Mouse (Mus musculus) lung, postnatal 25 days (tissue): ENCODE measurements around the gene Ift43.
A peak's percentile ranks its signal among the peaks of the same experiment; 100 is the strongest.

ENCODE experiments used
- DNase-seq: peaks from one replicate; pipeline ENCODE4 v3.0.0; 2022; ENCODE audit warnings: low spot score

Ift43 gene

DNA sequence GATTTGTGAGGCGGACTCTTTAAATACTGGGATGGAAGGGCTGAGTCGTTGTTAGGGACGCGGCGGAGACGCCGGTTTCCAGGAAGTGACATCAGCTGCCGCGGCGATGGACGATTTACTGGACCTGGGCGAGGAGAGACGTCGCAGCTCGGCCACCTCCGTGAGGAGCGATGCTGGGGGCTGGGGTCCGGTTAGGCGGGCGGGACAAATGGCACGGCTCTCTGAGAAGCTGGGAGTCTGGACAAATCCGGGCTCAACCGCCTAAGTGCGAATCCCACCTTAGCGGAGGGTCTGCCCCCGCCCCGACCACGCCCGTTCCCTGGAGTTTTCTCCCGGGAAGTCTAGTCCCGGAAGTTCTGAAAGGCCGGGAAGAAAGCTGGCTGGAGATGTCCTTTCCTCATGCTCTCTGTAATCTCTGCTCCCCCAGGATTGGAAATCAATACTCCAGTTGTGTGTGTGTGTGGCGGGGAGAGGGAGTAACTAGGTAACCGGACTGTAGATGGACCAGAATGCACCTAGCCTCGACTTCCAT is at the start of gene Ift43:
TSS of gene Ift43 (plus strand) at position 61 of the 532 bp plus-strand sequence.
- DNase-seq = peak; percentile 88

DNA sequence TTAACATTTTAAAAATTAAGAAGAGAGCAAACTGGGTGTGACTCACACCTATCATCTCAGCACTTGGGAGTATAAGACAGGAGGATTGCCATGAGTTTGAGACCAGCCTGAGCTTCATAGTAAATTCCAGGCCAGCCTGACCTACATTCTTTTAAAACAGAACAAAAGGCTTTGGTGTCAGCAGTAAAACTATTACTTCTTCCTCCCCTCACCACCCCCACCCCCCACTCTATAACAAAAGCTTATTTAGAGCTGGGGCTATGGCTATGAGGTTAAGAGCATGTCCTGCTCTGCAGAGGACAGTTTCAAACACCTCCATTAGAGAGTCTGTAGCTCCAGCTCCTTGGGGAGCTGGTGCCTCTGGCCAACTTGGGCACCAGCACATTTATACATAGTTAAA is 46.8 kb upstream of the Ift43 start:
- DNase-seq = no peak

DNA sequence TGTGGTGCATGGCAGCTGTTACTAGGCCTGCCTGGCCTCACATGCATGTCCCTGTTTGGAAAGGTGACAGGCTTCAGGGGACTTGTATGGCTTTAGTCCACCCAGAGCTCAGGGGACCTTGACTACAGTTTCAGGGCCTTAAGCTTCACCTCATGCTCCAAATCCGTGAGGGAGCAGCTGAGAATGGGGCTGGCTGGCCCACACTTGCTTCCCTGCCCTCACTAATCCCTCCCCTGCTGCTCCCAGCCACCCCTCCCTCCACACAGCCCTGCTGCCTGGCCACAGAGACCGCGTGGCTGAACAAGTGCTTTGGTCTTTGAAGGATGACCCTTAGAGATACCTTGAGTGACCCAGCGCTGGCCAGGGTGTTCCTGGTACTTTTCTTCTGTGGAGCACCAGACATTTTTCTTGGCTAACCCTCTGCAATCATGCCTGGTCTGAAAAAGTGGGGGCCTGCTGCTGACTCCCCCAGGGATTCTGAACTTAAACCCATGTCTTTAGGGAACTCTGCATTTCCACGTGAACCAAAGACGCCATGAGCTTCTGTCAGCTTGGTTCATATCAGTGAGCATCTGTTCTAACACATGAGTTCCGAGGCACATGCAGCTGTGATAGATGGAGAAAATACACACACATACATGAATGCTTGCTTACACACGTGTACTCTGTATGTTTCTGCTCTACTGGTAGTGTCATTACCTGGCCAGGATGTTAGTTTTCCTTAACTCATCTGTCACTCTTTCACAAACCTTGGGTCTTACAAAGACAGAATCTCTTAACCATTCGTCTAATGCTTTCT is 45.8 kb upstream of the Ift43 start:
- DNase-seq = no peak

- DNase-seq = no peak
These were observed 45.0 kb upstream of the Ift43 start for GRCm38 (mm10) chr12:86037235-86037921.

- no peak for DNase-seq
These were observed 43.3 kb upstream of the Ift43 start for GRCm38 (mm10) chr12:86039078-86039477.

GRCm38 (mm10) chr12:86039751-86040150 is 42.6 kb upstream of the Ift43 start:
- DNase-seq = no peak

DNA sequence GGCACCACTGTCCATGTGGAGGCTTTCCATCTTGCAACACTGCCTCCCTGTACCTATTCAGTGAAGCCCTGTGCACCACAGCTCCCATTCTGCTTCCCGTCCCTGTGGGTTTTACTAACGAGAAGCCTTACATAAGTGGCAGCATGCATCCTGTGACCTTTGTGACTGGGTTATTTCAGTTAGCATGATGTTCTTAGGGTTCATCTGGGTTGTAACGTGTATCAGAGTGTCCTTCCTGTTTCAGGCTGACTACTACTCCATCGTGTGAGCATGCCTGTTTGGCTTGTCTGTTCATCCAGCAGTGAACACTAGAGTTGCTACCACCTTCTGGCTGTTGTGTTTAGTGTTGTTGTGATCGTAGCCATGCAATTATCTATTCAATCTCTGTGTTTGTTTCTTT is 36.2 kb upstream of the Ift43 start:
- DNase-seq = no peak

DNA sequence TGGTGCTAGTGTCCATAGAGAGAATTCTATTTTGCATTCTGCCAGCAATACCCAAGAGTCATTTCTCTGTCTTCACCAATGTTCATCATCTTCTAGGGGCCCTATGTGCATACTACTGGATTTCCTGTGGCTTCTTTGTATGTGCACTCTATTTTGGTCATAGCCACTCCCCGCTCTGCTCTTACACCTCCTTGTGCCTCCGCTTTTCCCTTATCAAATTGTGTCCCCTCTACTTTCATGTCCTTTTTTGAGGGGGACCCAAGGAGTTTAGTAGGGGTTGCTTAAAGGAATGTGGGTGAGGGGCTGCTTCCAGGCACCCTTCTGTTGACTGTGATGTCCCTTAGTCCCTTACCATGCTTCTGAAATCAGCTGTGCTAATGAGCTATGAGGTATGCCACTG is 35.6 kb upstream of the Ift43 start:
- no peak for DNase-seq

DNA sequence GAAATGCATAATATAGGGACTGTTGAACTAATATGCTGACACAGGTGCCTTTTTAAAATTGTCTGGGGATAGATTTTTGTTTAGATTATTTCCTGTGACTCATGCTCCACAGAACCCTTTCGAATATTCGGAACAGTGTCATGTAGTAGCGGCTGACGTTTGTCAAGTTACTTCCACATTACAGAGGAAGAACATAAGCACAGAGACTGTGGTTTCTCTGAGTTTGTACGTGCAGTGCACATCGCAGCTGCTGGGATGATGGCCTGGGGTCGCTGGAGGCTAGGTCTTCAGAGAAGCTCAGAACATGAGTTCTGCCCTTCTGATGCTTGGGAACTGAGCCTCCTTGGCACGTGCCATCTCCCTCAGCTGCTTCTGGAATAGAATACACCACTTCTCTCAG is 35.0 kb upstream of the Ift43 start:
- DNase-seq = no peak

DNA sequence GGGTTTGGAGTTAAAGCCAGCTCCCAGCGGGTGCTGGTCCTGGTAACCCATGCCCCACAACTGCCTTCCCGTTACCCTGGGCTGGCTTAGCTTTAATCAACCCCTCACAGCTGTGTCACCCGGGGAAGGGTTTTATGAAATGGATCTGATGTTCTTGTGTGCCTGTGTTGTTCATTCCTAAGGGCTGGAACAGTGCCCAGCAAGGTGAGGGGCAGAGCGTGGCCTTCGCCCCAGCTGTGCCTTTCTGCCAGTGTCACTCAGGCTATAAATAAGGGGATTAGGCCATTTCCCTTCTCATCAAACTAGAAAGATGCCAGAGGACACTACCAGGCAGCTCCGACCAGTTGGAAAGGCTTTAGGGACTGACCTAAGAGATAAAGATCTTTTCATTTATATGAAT is 32.5 kb upstream of the Ift43 start:
- no peak for DNase-seq

DNA sequence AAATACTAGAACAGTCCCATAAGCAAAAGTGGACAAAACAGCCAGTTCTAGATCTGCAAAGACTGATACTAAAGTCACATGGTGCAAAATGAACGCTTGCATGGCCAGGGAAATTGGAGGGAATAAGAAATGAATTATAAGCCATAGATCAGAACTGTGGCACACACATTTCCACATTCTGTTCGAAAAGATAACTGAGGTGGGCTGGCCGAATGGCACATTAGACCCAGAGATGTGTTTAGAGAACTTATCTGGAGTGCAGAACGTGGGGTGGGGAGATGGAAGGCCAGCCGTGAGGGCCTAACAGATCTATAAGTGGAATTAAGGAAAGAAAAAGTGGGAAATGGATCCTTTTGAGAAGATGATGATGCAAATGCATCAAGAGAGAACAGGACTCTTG is 30.9 kb upstream of the Ift43 start:
- no peak for DNase-seq

- DNase-seq = no peak
These were observed 27.0 kb upstream of the Ift43 start for GRCm38 (mm10) chr12:86055306-86055705.

- no peak for DNase-seq
These were observed 25.4 kb upstream of the Ift43 start for GRCm38 (mm10) chr12:86056976-86057375.

- no peak for DNase-seq
These were observed 24.8 kb upstream of the Ift43 start for GRCm38 (mm10) chr12:86057516-86057915.

DNA sequence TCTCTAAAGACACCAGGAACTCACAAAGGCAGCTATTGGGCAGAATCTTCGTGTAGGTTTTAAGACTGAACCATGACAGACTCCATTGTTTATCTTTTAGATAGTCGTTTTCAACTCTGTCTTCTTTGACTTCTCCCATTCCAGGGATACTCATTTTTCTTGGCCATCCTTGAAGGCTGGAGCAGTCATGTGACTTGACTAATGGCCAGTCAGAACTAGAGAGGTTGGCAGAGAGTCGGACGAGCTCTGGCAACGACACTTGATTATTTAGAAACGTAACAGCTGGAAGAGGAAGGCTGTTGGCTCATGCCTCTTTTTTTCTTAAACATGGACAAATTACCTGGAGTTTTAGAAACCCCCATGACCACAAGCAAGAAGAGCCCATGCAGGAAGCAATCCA is 23.0 kb upstream of the Ift43 start:
- DNase-seq = peak; percentile 30

- DNase-seq = no peak
These were observed 17.5 kb upstream of the Ift43 start for GRCm38 (mm10) chr12:86064796-86065195.

DNA sequence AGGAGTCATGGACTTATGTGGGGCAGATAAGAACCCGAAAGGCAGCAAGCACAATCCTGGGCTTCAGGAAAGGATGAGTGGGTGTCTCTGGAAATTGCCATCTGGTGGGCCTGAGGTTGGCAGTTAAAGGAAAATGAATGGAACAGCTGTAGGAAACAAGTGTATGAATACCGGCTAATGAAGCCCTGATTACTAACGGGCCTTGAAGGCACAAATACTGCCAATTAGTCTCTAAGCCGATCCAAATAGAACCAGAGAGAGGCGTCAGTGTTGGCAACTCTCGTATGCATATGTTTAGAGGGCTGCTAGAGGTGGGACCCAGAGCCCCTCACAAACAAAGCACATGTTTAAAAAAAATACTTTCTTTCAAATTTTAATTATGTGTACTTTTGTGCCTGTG is 10.9 kb upstream of the Ift43 start:
- no peak for DNase-seq

DNA sequence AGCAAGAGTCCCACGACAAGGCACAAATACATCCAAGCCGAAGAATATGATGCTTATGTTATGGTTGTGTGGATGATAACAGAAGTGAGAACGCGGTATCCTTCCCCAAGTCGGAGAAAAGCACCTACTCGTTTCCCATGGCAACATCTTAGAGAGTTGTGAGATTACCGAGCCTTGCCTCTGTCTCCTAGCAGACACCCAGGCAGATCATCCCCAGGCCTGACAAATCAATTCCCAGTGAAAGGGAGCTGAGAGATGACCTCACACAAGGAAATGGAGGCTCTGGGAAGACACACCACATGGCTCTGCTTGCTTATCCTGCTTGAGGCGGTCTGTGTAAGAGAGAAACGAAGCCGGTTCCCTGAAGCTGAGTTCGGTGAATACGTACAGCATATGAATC is 7.7 kb upstream of the Ift43 start:
- no peak for DNase-seq

DNA sequence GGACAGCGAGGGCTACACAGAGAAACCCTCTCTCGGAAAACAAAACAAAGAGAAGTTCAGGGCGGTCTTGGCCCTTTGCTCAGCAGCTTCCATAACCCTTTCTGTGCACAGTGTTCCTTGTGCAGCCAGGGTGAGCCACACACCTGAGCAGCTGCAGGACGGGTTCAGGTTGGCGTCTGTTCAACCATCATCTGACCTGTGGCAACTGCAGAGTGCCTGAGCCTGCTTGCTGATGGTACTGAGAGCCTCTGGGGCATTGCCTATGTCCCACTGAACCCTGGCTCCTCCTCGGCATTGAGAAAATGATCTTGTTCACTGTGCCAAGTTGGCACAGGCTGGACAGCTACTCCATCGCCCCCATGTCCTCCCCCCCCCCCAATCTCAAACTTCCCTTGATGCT is 7.0 kb upstream of the Ift43 start:
- no peak for DNase-seq

DNA sequence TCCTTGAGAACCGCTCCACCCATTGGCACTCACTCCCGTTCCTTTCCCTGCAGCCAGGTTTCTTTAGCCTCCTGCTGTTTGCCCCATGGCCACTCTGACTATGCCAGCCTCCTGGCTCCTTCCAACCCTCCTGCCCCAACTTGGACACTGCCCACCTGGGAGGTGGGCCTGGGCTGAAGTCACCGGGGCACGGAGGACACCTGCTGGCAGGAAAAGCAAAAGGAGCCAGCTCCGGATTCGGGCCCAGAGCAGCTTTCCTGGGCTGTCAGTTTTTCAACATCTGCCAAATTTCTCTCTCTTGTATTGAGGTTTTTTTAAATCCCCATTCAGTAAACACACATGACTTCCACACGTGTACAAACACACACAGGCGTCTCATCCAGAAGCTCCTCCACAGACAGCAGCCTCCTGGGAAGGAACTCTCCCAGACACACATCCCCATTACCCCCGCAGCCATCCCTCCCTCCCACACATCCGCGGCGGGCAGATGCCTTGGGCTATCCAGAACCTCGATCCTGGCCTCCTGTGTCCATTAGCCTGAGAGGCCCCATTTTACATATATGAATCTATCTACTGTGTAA is 5.9 kb upstream of the Ift43 start:
- peak; percentile 37 for DNase-seq

GRCm38 (mm10) chr12:86077322-86077721 is 5.0 kb upstream of the Ift43 start:
- DNase-seq = no peak

DNA sequence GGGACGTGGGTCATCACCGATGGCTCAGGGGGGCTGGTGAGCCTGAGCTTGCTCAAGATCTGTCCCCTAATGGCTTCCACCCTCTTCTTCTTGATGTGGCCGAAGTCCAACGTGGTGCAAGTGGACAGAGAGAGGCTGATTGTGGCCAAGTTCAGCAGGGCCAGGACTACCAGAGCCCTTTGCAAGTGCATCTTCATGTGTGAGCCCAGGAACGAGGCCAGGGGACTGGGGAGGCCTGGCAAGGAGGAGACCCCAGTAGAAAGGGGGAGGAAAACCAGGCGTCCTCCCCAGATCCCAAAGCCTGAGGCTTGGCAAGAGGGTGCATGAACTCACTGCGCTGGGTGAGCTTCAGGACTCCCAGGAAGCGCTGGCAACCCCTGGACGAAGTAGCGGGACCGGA is 4.6 kb upstream of the Ift43 start:
- DNase-seq = no peak

DNA sequence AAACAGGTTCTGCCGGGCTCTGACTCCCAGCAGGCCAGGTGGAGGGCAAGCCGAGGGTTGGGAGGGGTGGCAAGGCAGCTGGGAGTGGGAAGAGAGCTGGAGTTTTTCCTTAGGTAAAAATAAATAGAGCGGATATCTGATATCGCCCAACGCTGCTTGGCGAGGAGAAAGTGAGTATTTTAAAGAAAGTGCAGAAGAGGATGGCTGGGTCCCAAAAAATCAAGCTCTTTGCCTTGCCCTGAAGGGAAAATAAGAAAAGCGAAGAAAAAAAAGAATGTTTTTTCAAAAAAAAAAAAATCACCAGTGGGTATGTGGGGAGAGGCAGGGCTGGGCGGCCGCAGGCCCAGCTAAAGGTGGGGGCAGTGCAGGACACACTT is 4.2 kb upstream of the Ift43 start:
- DNase-seq = no peak
